Mouse (Mus musculus) inflammation-experienced regulatory T-cells, adult 6 months (primary cell): ENCODE results near the gene Cfap36. TPM values are rescaled to one million over a fixed set of nuclear protein-coding genes. Genes with fewer than 3 reads are reported as not detected.
A peak's percentile ranks its signal among the peaks of the same experiment; 100 is the strongest.

Source experiments
- ATAC-seq: one replicate; pipeline ENCODE4 v1.8.0; 2017
- polyA plus RNA-seq, 3 experiments: library from polyadenylated mRNA; unstranded; fragments of 100-300 nt; shearing (Covaris generic); gene quantifications; one replicate each; pipeline ENCODE4 v1.2.1; 2017

Cfap36 gene
- polyA plus RNA-seq, 3 experiments from 2014 or later, result 27.2 to 31.4 (median 30.2) TPM

- ATAC-seq, result no peak
These were observed 67.9 kb downstream of the Cfap36 start for GRCm38 (mm10) chr11:29179319-29179718.

- no peak for ATAC-seq
These were observed 73.3 kb downstream of the Cfap36 start for GRCm38 (mm10) chr11:29173706-29174436.

GRCm38 (mm10) chr11:29173125-29173631 is 74.0 kb downstream of the Cfap36 start:
- ATAC-seq, result peak; percentile 55

GRCm38 (mm10) chr11:29172563-29173124 is 74.6 kb downstream of the Cfap36 start, which contains the start of gene Ppp4r3b:
Gene Ppp4r3b, plus strand, starts transcription at chr11:29172890.
- peak; percentile 87 for ATAC-seq

- ATAC-seq, result peak; percentile 52
These were observed 75.2 kb downstream of the Cfap36 start for GRCm38 (mm10) chr11:29171959-29172391.

Other genes starting within 250 kb of the Cfap36 start
- gene Pnpt1, start 116.7 kb downstream of the Cfap36 start, polyA plus RNA-seq, result 10 to 100 TPM; 30.2 to 48.6 (median 35.3) TPM
- 100 to 1,000 TPM; 104 to 167 (median 105) TPM for gene Ppp4r3b, start 74.5 kb downstream of the Cfap36 start, polyA plus RNA-seq
- gene Ccdc88a, start 126.2 kb upstream of the Cfap36 start, polyA plus RNA-seq, result 1 to 10 TPM in 2 of 3 experiments, under 1 TPM in 1; 0.93 to 1.3 (median 1.2) TPM